Mouse (Mus musculus): Measurements from ENCODE around the gene Rhov. TPM values are rescaled to one million over a fixed set of nuclear protein-coding genes. Genes with fewer than 3 reads are reported as not detected.
A peak's percentile ranks its signal among the peaks of the same experiment; 100 is the strongest.

Gene Rhov
- total RNA-seq, 2 experiments from 2014 or later, result 9.8 to 11.1 TPM

DNA sequence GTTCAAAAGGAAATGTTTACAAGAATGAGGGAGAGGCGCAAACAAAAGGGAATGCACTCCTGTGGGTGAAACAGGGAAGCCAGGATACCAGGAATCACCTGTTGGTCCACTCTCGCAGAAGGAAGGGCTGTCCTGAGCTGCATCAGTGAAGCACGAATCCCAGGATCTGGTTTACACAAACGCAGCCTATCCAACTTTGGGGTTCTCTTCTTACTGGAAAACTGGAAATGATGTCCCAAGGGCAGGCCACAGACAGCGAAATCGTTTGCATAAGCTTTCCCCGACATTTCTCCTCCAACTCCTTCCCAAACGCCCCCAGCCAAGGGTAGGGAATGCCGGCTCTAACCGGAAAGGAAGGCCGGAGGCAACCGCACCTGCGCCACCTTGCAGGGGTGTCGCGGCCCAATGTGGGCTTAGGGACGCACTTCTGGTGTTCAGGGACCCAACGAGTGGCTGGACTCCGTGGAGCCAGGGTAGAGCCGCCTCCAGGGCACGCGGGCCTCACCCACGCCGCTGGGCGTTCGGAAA lies 34.3 kb downstream of the Rhov start:
- H3K27ac ChIP-seq, result no peak overlapping the region
- peak overlapping the region; percentile 34 for H3K4me3 ChIP-seq
- intact Hi-C loops (cut with DNase I), result no loop called here
- no peak for DNase-seq (ENCODE audit: extremely low spot score in 1 of 2, low spot score in 2 of 2)
- TF ChIP-seq CTCF (IDR thresholded peaks at IDR 0.05), result no peak

- intact Hi-C loops (cut with DNase I), result no loop called here
- no peak within 1 kb of the TSS for H3K27ac ChIP-seq
- no peak for TF ChIP-seq CTCF (IDR thresholded peaks at IDR 0.05)
- H3K4me3 ChIP-seq, result no peak within 1 kb of the TSS
- DNase-seq (ENCODE audit: extremely low spot score in 1 of 2, low spot score in 2 of 2), result no peak
These were observed 41.0 kb downstream of the Rhov start, which contains the start of gene Ppp1r14d for GRCm38 (mm10) chr2:119229775-119230704. TSS of gene Ppp1r14d (minus strand) at chr2:119229906.

Other genes starting within 250 kb of the Rhov start
- 10 to 100 TPM; 46.1 to 49.7 TPM for gene Ccdc32, start 241.9 kb downstream of the Rhov start, total RNA-seq (2021)
- 1 to 10 TPM; 7.7 to 7.8 TPM for gene Rpusd2, start 236.5 kb downstream of the Rhov start, total RNA-seq (2021)
- gene Knl1, start 224.2 kb downstream of the Rhov start, total RNA-seq (2021), result under 1 TPM; 0.07 to 0.19 TPM
- under 1 TPM; 0.82 to 0.97 TPM for gene Rad51, start 158.5 kb downstream of the Rhov start, total RNA-seq (2021)
- gene Rmdn3, start 114.2 kb downstream of the Rhov start, total RNA-seq (2021), result 10 to 100 TPM; 62.4 to 62.9 TPM
- gene Gchfr, start 103.5 kb downstream of the Rhov start, total RNA-seq (2021), result not detected
- not detected for gene Gm14137, start 96.8 kb downstream of the Rhov start, total RNA-seq (2021)
- gene Zfyve19, start 62.7 kb downstream of the Rhov start, total RNA-seq (2021), result 10 to 100 TPM; 38.0 to 41.9 TPM
- gene Dnajc17, start 62.5 kb downstream of the Rhov start, total RNA-seq (2021), result 10 to 100 TPM; 15.5 to 19.3 TPM
- gene Ppp1r14d, start 41.4 kb downstream of the Rhov start, total RNA-seq (2021), result not detected
- gene Spint1, start 33.9 kb downstream of the Rhov start, total RNA-seq (2021), result 1 to 10 TPM in 1 of 2 experiments, under 1 TPM in 1; 0.96 to 1.2 TPM
- gene Vps18, start 17.5 kb upstream of the Rhov start, total RNA-seq (2021), result 10 to 100 TPM; 47.2 to 50.8 TPM
- 1 to 10 TPM; 2.3 to 2.4 TPM for gene Dll4, start 54.5 kb upstream of the Rhov start, total RNA-seq (2021)
- gene Chac1, start 80.0 kb upstream of the Rhov start, total RNA-seq (2021), result 1 to 10 TPM; 7.5 to 8.7 TPM
- 10 to 100 TPM; 22.0 to 22.6 TPM for gene Ino80, start 206.4 kb upstream of the Rhov start, total RNA-seq (2021)

Measured in left cerebral cortex, adult 2 months (tissue).